Mouse (Mus musculus): ENCODE results near the gene Tmem150c.

DNA sequence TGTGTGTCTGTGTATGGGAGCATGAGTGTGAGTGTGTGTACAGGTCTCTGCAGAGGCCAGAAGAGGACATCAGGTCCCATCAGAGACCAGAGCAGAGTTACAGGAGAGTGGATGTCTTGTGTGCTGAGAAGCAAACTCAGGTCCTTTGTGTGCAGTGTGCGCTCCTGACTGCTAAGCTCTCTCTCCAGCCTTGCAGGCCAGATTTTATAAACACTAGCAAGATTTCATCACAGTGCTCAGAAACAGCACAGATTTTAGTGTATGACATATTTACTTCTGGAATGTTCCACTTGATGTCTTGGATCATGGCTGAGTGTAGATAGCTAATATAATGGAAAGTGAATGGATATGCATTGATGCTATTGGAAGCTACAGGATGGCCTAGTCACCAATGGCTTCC lies 57.2 kb downstream of the Tmem150c start:
- TF ChIP-seq POLR2A (IDR thresholded peaks at IDR 0.05; ENCODE audit: insufficient read depth, low read depth, low read length): no peak
- no peak for TF ChIP-seq CTCF (IDR thresholded peaks at IDR 0.05)
- no peak for TF ChIP-seq EP300 (IDR thresholded peaks at IDR 0.05; ENCODE audit: insufficient read depth, low read depth, low read length)

Measured in heart, adult 2 months (tissue).